Mouse (Mus musculus): ENCODE results near the gene Gm20661. TPM values are rescaled to one million over a fixed set of nuclear protein-coding genes. Genes with fewer than 3 reads are reported as not detected.

Gm20661 gene
- polyA plus RNA-seq, 1 experiment from 2014 or later: 0.69 TPM

- peaks cover 9% of the 10 kb centered on the region for H3K4me1 ChIP-seq (replicated peaks; ENCODE audit: control insufficient read depth, insufficient read depth)
- TF ChIP-seq EP300 (optimal IDR thresholded peaks at IDR 0.05) (no peak), CTCF (IDR thresholded peaks at IDR 0.05; ENCODE audit: low read depth) (no peak)
- peak overlapping the region; percentile 48 for H3K9ac ChIP-seq (ENCODE audit: low read length)
- 30% methylated on average over 7 of the region's 7 CpGs for WGBS
- H3K27me3 ChIP-seq (ENCODE audit: control insufficient read depth, insufficient read depth, low read length): no peaks in the 10 kb centered on the region
- peak overlapping the region; percentile 29 for H3K4me3 ChIP-seq (ENCODE audit: low read depth, low read length)
- peak overlapping the region; percentile 97 for H3K27ac ChIP-seq (replicated peaks)
- peak; percentile 31 for DNase-seq (ENCODE audit: low spot score)
- no peak for ATAC-seq (ENCODE audit: low FRiP score, low TSS enrichment)
- no peaks in the 10 kb centered on the region for H3K9me3 ChIP-seq (ENCODE audit: control insufficient read depth, low read length)
- peak overlapping the region; percentile 80 for H3K4me2 ChIP-seq (replicated peaks; ENCODE audit: low read depth)
- peaks cover 4% of the 10 kb centered on the region; the same call in 1 of the 2 replicates for H3K36me3 ChIP-seq (ENCODE audit: control insufficient read depth, insufficient read depth, low read length)
Observed at GRCm38 (mm10) chr9:107981684-107982605, 913 bp upstream of the Gm20661 start.

- H3K9me3 ChIP-seq (ENCODE audit: control insufficient read depth, low read length): no peaks in the 10 kb centered on the region
- WGBS: 26% methylated on average over 4 of the region's 4 CpGs
- H3K27ac ChIP-seq (replicated peaks): peak overlapping the region; percentile 97
- H3K4me1 ChIP-seq (replicated peaks; ENCODE audit: control insufficient read depth, insufficient read depth): peaks cover 9% of the 10 kb centered on the region
- no peak for TF ChIP-seq EP300 (optimal IDR thresholded peaks at IDR 0.05)
- no peak for TF ChIP-seq CTCF (IDR thresholded peaks at IDR 0.05; ENCODE audit: low read depth)
- H3K4me3 ChIP-seq (ENCODE audit: low read depth, low read length): peak overlapping the region; percentile 64
- ATAC-seq (ENCODE audit: low FRiP score, low TSS enrichment) (peak; percentile 45; the same call in 1 of the 2 replicates), DNase-seq (ENCODE audit: low spot score) (peak; percentile 62)
- H3K36me3 ChIP-seq (ENCODE audit: control insufficient read depth, insufficient read depth, low read length): peaks cover 4% of the 10 kb centered on the region; the same call in 1 of the 2 replicates
- H3K9ac ChIP-seq (ENCODE audit: low read length): peak overlapping the region; percentile 74
- H3K4me2 ChIP-seq (replicated peaks; ENCODE audit: low read depth): peak overlapping the region; percentile 80
- no peaks in the 10 kb centered on the region for H3K27me3 ChIP-seq (ENCODE audit: control insufficient read depth, insufficient read depth, low read length)
Observed at GRCm38 (mm10) chr9:107983421-107983890, 598 bp downstream of the Gm20661 start.

DNA sequence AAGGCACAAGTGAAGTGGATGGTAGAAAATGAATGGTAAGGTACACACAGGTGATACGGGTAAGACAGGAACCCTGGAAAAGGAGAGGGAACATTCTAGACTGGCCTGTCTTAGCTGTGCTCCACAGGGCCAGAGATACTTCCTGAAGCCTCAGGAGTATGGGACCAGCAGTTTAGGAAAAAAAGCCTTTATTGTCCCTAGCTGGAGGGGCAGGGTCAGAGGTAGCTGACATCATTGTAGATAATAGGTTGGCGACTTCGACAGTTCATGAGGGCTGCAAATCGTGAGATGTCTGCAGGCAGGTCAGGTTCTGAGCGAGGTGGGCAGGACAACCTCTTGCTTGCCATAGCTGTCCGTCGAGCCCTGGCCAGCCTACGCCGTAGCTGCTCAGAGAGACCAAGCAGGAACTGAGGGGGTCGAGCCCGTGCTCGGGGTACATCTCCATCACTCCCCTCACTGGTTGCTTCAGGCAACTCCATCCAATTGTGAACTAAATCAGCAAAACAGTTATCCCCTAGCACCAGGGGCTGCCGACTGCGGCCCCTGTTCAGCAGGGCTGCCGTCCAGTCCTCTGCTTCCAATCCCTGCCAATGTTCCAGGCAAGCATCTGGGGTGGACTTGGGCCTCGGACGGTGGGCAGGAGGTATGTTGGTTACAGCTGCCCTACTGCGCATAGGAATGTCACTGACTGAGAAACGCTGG, 1.3 kb downstream of the Gm20661 start:
- H3K36me3 ChIP-seq (ENCODE audit: control insufficient read depth, insufficient read depth, low read length): peaks cover 3% of the 10 kb centered on the region; the same call in 1 of the 2 replicates
- H3K27me3 ChIP-seq (ENCODE audit: control insufficient read depth, insufficient read depth, low read length): no peaks in the 10 kb centered on the region
- DNase-seq (ENCODE audit: low spot score) (no peak), ATAC-seq (ENCODE audit: low FRiP score, low TSS enrichment) (no peak)
- WGBS: 40% methylated on average over 19 of the region's 19 CpGs
- H3K4me3 ChIP-seq (ENCODE audit: low read depth, low read length): peak overlapping the region; percentile 64
- H3K9me3 ChIP-seq (ENCODE audit: control insufficient read depth, low read length): no peaks in the 10 kb centered on the region
- peak overlapping the region; percentile 97 for H3K27ac ChIP-seq (replicated peaks)
- peaks cover 9% of the 10 kb centered on the region for H3K4me1 ChIP-seq (replicated peaks; ENCODE audit: control insufficient read depth, insufficient read depth)
- peak overlapping the region; percentile 80 for H3K4me2 ChIP-seq (replicated peaks; ENCODE audit: low read depth)
- TF ChIP-seq EP300 (optimal IDR thresholded peaks at IDR 0.05) (no peak), CTCF (IDR thresholded peaks at IDR 0.05; ENCODE audit: low read depth) (no peak)
- H3K9ac ChIP-seq (ENCODE audit: low read length): peak overlapping the region; percentile 74

DNA sequence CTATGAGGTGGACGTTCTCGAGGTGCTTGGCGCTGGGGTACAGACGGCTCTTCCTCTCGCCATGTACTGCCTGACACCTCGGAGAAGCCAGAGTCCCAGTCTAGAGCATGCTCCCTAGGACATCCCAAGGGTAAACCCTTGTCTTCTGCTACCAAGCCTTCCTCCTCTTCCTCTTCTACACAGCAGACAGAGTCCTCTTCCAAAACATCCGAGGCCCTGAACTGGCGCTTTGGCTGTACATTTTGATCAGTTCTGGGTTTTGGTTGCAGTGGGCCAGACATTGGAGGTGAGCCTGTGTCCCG, 1.8 kb downstream of the Gm20661 start:
- H3K9me3 ChIP-seq (ENCODE audit: control insufficient read depth, low read length): no peaks in the 10 kb centered on the region
- peak overlapping the region; percentile 74 for H3K9ac ChIP-seq (ENCODE audit: low read length)
- WGBS: 37% methylated on average over 9 of the region's 9 CpGs
- DNase-seq (ENCODE audit: low spot score) (no peak), ATAC-seq (ENCODE audit: low FRiP score, low TSS enrichment) (no peak)
- H3K4me2 ChIP-seq (replicated peaks; ENCODE audit: low read depth): peak overlapping the region; percentile 80
- H3K4me3 ChIP-seq (ENCODE audit: low read depth, low read length): peak overlapping the region; percentile 64
- TF ChIP-seq CTCF (IDR thresholded peaks at IDR 0.05; ENCODE audit: low read depth) (no peak), EP300 (optimal IDR thresholded peaks at IDR 0.05) (no peak)
- H3K27me3 ChIP-seq (ENCODE audit: control insufficient read depth, insufficient read depth, low read length): no peaks in the 10 kb centered on the region
- H3K4me1 ChIP-seq (replicated peaks; ENCODE audit: control insufficient read depth, insufficient read depth): peaks cover 9% of the 10 kb centered on the region
- no peaks in the 10 kb centered on the region; the same call in 1 of the 2 replicates for H3K36me3 ChIP-seq (ENCODE audit: control insufficient read depth, insufficient read depth, low read length)
- H3K27ac ChIP-seq (replicated peaks): peak overlapping the region; percentile 97

- H3K9ac ChIP-seq (ENCODE audit: low read length): peak within 1 kb of the TSS; percentile 74
- H3K27ac ChIP-seq (replicated peaks): peak within 1 kb of the TSS; percentile 97
- under 1% methylated on average over 57 of the region's 58 CpGs for WGBS
- ATAC-seq (ENCODE audit: low FRiP score, low TSS enrichment): peak; percentile 67
- no peaks in the 10 kb centered on the region for H3K27me3 ChIP-seq (ENCODE audit: control insufficient read depth, insufficient read depth, low read length)
- TF ChIP-seq CTCF (IDR thresholded peaks at IDR 0.05; ENCODE audit: low read depth) (peak; percentile 42), EP300 (optimal IDR thresholded peaks at IDR 0.05) (no peak)
- H3K4me3 ChIP-seq (ENCODE audit: low read depth, low read length): peak within 1 kb of the TSS; percentile 64
- H3K36me3 ChIP-seq (ENCODE audit: control insufficient read depth, insufficient read depth, low read length): no peaks in the 10 kb centered on the region
- H3K4me1 ChIP-seq (replicated peaks; ENCODE audit: control insufficient read depth, insufficient read depth): peaks cover 9% of the 10 kb centered on the region
- H3K4me2 ChIP-seq (replicated peaks; ENCODE audit: low read depth): peak within 1 kb of the TSS; percentile 80
- no peaks in the 10 kb centered on the region for H3K9me3 ChIP-seq (ENCODE audit: control insufficient read depth, low read length)
- DNase-seq (ENCODE audit: low spot score): peak; percentile 88
Observed at GRCm38 (mm10) chr9:107985131-107986119, 2.6 kb downstream of the Gm20661 start, which contains the start of gene Inka1. Gene Inka1, minus strand, starts transcription at chr9:107985879.

Data from stomach, postnatal 0 days (tissue).